Comparison of ENCODE assay signal across 17 mouse cellular contexts in the genomic region with DNA sequence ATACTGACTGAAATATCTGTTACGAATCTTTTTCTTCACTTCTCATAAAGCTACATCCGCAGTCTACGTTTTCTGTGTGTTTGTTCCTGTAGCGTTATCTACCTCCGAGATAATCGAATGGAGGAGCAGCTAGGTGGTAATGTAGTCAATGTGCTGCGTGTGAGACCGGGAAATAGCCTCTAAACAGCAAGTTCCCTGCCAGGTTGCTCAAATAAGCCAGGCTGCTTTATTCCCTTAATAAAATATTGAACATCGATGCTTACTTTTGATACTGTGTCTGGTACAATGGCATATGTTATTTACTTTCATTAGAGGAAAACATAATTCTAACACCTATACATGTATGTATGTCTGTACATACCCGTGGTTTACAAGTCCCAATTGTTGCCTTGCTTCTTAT. TPM values are rescaled to one million over a fixed set of nuclear protein-coding genes. Genes with fewer than 3 reads are reported as not detected.
DNase-seq lines count a peak whose midpoint lies in the region; ATAC-seq lines count a peak whose summit lies in the region.
"Had no signal": no experiment of that assay in that cellular context is flagged by ENCODE, and none has a peak within 500 bp of the region (broad histone marks: within the 10 kb centered on the region; RNA-seq: fewer than 3 reads in every experiment).

No protein-coding gene starts in this region.

- ATAC-seq in midbrain, embryonic 11.5 days (ENCODE audit: low FRiP score) = no peak
- ATAC-seq: CD4-positive, CD25-positive, alpha-beta regulatory T cell, adult 4 months; inflammation-experienced regulatory T-cells, adult 6 months had no signal

- H3K9me3 ChIP-seq in embryonic facial prominence, embryonic 10.5 days = no peaks in the 10 kb centered on the region
- H3K9me3 ChIP-seq in hindbrain, embryonic 10.5 days = no peaks in the 10 kb centered on the region
- no peaks in the 10 kb centered on the region for H3K9me3 ChIP-seq in midbrain, embryonic 11.5 days (ENCODE audit: control insufficient read depth, low read length)
- H3K9me3 ChIP-seq: heart, embryonic 15.5 days; limb, embryonic 13.5 days; liver, embryonic 15.5 days had no signal

- no peaks in the 10 kb centered on the region for H3K36me3 ChIP-seq in embryonic facial prominence, embryonic 10.5 days (replicated peaks)
- no peaks in the 10 kb centered on the region for H3K36me3 ChIP-seq in hindbrain, embryonic 10.5 days
- no peaks in the 10 kb centered on the region for H3K36me3 ChIP-seq in midbrain, embryonic 11.5 days (ENCODE audit: control insufficient read depth, insufficient read depth, low read length)
- H3K36me3 ChIP-seq: heart, embryonic 15.5 days; limb, embryonic 13.5 days; liver, embryonic 15.5 days had no signal

- intact Hi-C loops in heart, postnatal 10 days (cut with DNase I) = loop anchor here (2.0 to 10.0 kb wide), 4 partner anchors 111 to 1894 kb away; no protein-coding TSS in a partner anchor

- H3K4me3 ChIP-seq in embryonic facial prominence, embryonic 10.5 days = no peak overlapping the region
- H3K4me3 ChIP-seq in hindbrain, embryonic 10.5 days = no peak overlapping the region
- no peak overlapping the region for H3K4me3 ChIP-seq in midbrain, embryonic 11.5 days (ENCODE audit: low read depth, low read length)
- H3K4me3 ChIP-seq: heart, embryonic 15.5 days; left cerebral cortex, adult 2 months; limb, embryonic 13.5 days; liver, embryonic 15.5 days had no signal

- peak overlapping the region; percentile 34 for H3K4me2 ChIP-seq in midbrain, embryonic 11.5 days
- H3K4me2 ChIP-seq: heart, embryonic 15.5 days; liver, embryonic 15.5 days had no signal

- 0 out of 2 replicates have a peak, but pooled peaks cover 8% of the 10 kb centered on the region for H3K4me1 ChIP-seq in embryonic facial prominence, embryonic 10.5 days
- H3K4me1 ChIP-seq in hindbrain, embryonic 10.5 days (replicated peaks) = peaks cover 15% of the 10 kb centered on the region
- peaks cover 5% of the 10 kb centered on the region; the same call in 1 of the 2 replicates for H3K4me1 ChIP-seq in midbrain, embryonic 11.5 days (ENCODE audit: control insufficient read depth, insufficient read depth, low read length)
- H3K4me1 ChIP-seq: heart, embryonic 15.5 days; limb, embryonic 13.5 days; liver, embryonic 15.5 days had no signal

- H3K9ac ChIP-seq in midbrain, embryonic 11.5 days (ENCODE audit: low read length) = peak overlapping the region; percentile 64
- H3K9ac ChIP-seq: heart, embryonic 15.5 days; limb, embryonic 13.5 days; liver, embryonic 15.5 days had no signal

- peak; percentile 31 for DNase-seq in brain, adult 2 months (ENCODE audit: low read depth, low spot score)
- no peak for DNase-seq in embryonic facial prominence, embryonic 10.5 days (ENCODE audit: low spot score)
- no peak for DNase-seq in hindbrain, embryonic 10.5 days (ENCODE audit: low spot score)
- DNase-seq in midbrain, embryonic 11.5 days (ENCODE audit: low spot score, missing footprints) = peak; percentile 83
- no peak for DNase-seq in frontal cortex, postnatal 14 days (ENCODE audit: low spot score in 2 of 2)
- DNase-seq in frontal cortex, postnatal 25 days (ENCODE audit: low spot score in 2 of 2) = no peak
- DNase-seq in urinary bladder, postnatal 4 days (ENCODE audit: low spot score in 2 of 2) = no peak
- no peak for DNase-seq in heart, postnatal 10 days
- DNase-seq: lung, postnatal 10 days; thymus, postnatal 25 days had no signal

- WGBS in embryonic facial prominence, embryonic 10.5 days = 84% methylated on average over 10 of the region's 10 CpGs
- 83% methylated on average over 10 of the region's 10 CpGs for WGBS in hindbrain, embryonic 10.5 days
- WGBS in midbrain, embryonic 11.5 days = 71% methylated on average over 10 of the region's 10 CpGs

- no peaks in the 10 kb centered on the region for H3K27me3 ChIP-seq in embryonic facial prominence, embryonic 10.5 days (replicated peaks; ENCODE audit: low read depth, poor library complexity, severe bottlenecking)
- no peaks in the 10 kb centered on the region for H3K27me3 ChIP-seq in hindbrain, embryonic 10.5 days (ENCODE audit: insufficient read depth, poor library complexity, severe bottlenecking)
- H3K27me3 ChIP-seq in midbrain, embryonic 11.5 days (ENCODE audit: control insufficient read depth, insufficient read depth, low read length) = no peaks in the 10 kb centered on the region
- H3K27me3 ChIP-seq: heart, embryonic 15.5 days; limb, embryonic 13.5 days; liver, embryonic 15.5 days had no signal

- peak overlapping the region; percentile 66; the same call in 1 of the 2 replicates for H3K27ac ChIP-seq in embryonic facial prominence, embryonic 10.5 days (replicated peaks)
- peak overlapping the region; percentile 82 for H3K27ac ChIP-seq in hindbrain, embryonic 10.5 days
- peak overlapping the region; percentile 87 for H3K27ac ChIP-seq in midbrain, embryonic 11.5 days (ENCODE audit: low read depth, low read length)
- H3K27ac ChIP-seq: heart, embryonic 15.5 days; limb, embryonic 13.5 days; liver, embryonic 15.5 days had no signal

RNA-seq across cellular contexts. Expression of a gene that starts 12.9 kb away (rescaled TPM):
- 33.7 and 35.6 TPM in 2 replicates for polyA plus RNA-seq in embryonic facial prominence, embryonic 10.5 days (2016; fragmentation: Nextera tagmentation; extraction: Ambion mirVana)
- polyA plus RNA-seq in hindbrain, embryonic 10.5 days (2016; fragmentation: Nextera tagmentation; extraction: Ambion mirVana) = 36.1 and 37.0 TPM in 2 replicates
- polyA plus RNA-seq in midbrain, embryonic 11.5 days (2014; fragmentation: Nextera tagmentation; extraction: Ambion mirVana) = 42.1 and 45.6 TPM in 2 replicates
- 10 to 100 TPM; 18.0 to 18.2 TPM for total RNA-seq in heart, postnatal 10 days (2021)

RNA-seq across cellular contexts. Expression of a gene that starts 13.0 kb away (rescaled TPM):
- polyA plus RNA-seq in embryonic facial prominence, embryonic 10.5 days (2016; fragmentation: Nextera tagmentation; extraction: Ambion mirVana) = 0.36 and 0.72 TPM in 2 replicates
- 0.37 and 1.5 TPM in 2 replicates for polyA plus RNA-seq in hindbrain, embryonic 10.5 days (2016; fragmentation: Nextera tagmentation; extraction: Ambion mirVana)
- 3.3 and 3.8 TPM in 2 replicates for polyA plus RNA-seq in midbrain, embryonic 11.5 days (2014; fragmentation: Nextera tagmentation; extraction: Ambion mirVana)
- total RNA-seq in heart, postnatal 10 days (2021) = under 1 TPM; 0.12 to 0.17 TPM
- total RNA-seq: MEL had no signal
- polyA plus RNA-seq: liver, embryonic 15.5 days had no signal

Comparison
In these comparisons a context has a peak if more than half of its experiments do, and no peak if none do; other contexts are left out.
1. DNase-seq: peak in brain, adult 2 months (single experiment) and midbrain, embryonic 11.5 days (single experiment); none in embryonic facial prominence, embryonic 10.5 days (single experiment), hindbrain, embryonic 10.5 days (single experiment), frontal cortex, postnatal 14 days (0 of 2), frontal cortex, postnatal 25 days (0 of 2), urinary bladder, postnatal 4 days (0 of 2) and heart, postnatal 10 days (0 of 2).
2. Peak in every context shown above with its lines, with median percentiles within 50 percentile points of each other: H3K27ac ChIP-seq.